Mouse (Mus musculus): ENCODE data around the gene Acsl5.

DNA sequence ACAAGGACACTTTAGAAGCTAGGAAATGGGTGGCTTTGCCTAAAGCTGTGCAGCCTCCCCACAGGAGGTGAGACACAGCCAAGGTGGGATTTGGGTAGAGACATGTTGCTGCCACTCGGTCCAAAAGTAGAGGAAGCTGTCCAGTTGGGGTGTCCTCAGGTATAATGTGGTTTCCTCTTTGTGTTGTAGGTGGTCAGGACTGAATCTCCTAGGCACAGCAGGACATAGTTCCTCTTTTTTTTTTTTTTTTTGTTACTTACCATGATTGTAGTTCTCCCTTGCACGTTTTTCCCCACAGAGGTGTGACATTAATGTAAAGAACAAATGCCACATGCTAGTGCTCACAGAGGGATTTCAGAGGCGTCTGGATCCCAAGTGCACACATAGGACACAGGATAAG lies 13.5 kb downstream of the Acsl5 start:
- TF ChIP-seq CHD2 (IDR thresholded peaks at IDR 0.05; ENCODE audit: low read depth, low read length) (no peak), ZNF384 (IDR thresholded peaks at IDR 0.05; ENCODE audit: low read depth, low read length) (no peak), ZC3H11A (IDR thresholded peaks at IDR 0.05; ENCODE audit: borderline replicate concordance, low read depth, low read length) (no peak), HCFC1 (IDR thresholded peaks at IDR 0.05; ENCODE audit: borderline replicate concordance, insufficient read depth, low read length) (no peak)
